Mouse (Mus musculus): ENCODE results near the gene Pip5k1c.

The Pip5k1c gene

GRCm38 (mm10) chr10:81302288-81302687, 9.5 kb downstream of the Pip5k1c start:
- DNase-seq (ENCODE audit: low read depth, low spot score) = no peak

GRCm38 (mm10) chr10:81302781-81303218, 10.0 kb downstream of the Pip5k1c start:
- DNase-seq (ENCODE audit: low read depth, low spot score) = no peak

- DNase-seq (ENCODE audit: low read depth, low spot score) = no peak
These were observed 10.5 kb downstream of the Pip5k1c start for GRCm38 (mm10) chr10:81303258-81303657.

- DNase-seq (ENCODE audit: low read depth, low spot score) = no peak
These were observed 11.0 kb downstream of the Pip5k1c start for GRCm38 (mm10) chr10:81303761-81304160.

GRCm38 (mm10) chr10:81304597-81305238, 12.0 kb downstream of the Pip5k1c start:
- peak; percentile 30 for DNase-seq (ENCODE audit: low read depth, low spot score)

GRCm38 (mm10) chr10:81305663-81306062, 12.9 kb downstream of the Pip5k1c start:
- no peak for DNase-seq (ENCODE audit: low read depth, low spot score)

- no peak for DNase-seq (ENCODE audit: low read depth, low spot score)
These were observed 13.5 kb downstream of the Pip5k1c start for GRCm38 (mm10) chr10:81306173-81306668.

- DNase-seq (ENCODE audit: low read depth, low spot score) = no peak
These were observed 14.3 kb downstream of the Pip5k1c start for GRCm38 (mm10) chr10:81306837-81307682.

GRCm38 (mm10) chr10:81309571-81309970, 16.8 kb downstream of the Pip5k1c start:
- no peak for DNase-seq (ENCODE audit: low read depth, low spot score)

- no peak for DNase-seq (ENCODE audit: low read depth, low spot score)
These were observed 20.8 kb downstream of the Pip5k1c start for GRCm38 (mm10) chr10:81313581-81313980.

GRCm38 (mm10) chr10:81314201-81314600, 21.4 kb downstream of the Pip5k1c start:
- DNase-seq (ENCODE audit: low read depth, low spot score) = no peak

- DNase-seq (ENCODE audit: low read depth, low spot score) = no peak
These were observed 22.8 kb downstream of the Pip5k1c start for GRCm38 (mm10) chr10:81315587-81315986.

- DNase-seq (ENCODE audit: low read depth, low spot score) = no peak
These were observed 23.7 kb downstream of the Pip5k1c start for GRCm38 (mm10) chr10:81316338-81317060.

- no peak for DNase-seq (ENCODE audit: low read depth, low spot score)
These were observed 24.5 kb downstream of the Pip5k1c start for GRCm38 (mm10) chr10:81317273-81317672.

- DNase-seq (ENCODE audit: low read depth, low spot score) = no peak
These were observed 26.0 kb downstream of the Pip5k1c start for GRCm38 (mm10) chr10:81318589-81319329.

- no peak for DNase-seq (ENCODE audit: low read depth, low spot score)
These were observed 26.6 kb downstream of the Pip5k1c start for GRCm38 (mm10) chr10:81319330-81319699.

GRCm38 (mm10) chr10:81319741-81320549, 27.2 kb downstream of the Pip5k1c start:
- peak; percentile 98 for DNase-seq (ENCODE audit: low read depth, low spot score)

- peak; percentile 100 for DNase-seq (ENCODE audit: low read depth, low spot score)
These were observed 28.0 kb downstream of the Pip5k1c start, which contains the start of gene Cactin for GRCm38 (mm10) chr10:81320550-81321347. Gene Cactin (plus strand): TSS chr10:81321103.

- no peak for DNase-seq (ENCODE audit: low read depth, low spot score)
These were observed 28.7 kb downstream of the Pip5k1c start for GRCm38 (mm10) chr10:81321436-81321835.

GRCm38 (mm10) chr10:81322444-81322843, 29.7 kb downstream of the Pip5k1c start:
- DNase-seq (ENCODE audit: low read depth, low spot score) = no peak

All from forelimb bud, embryonic 11.5 days (tissue).